Mouse (Mus musculus) stomach, embryonic 14.5 days (tissue): Measurements from ENCODE around the gene Il4ra. TPM values are rescaled to one million over a fixed set of nuclear protein-coding genes. Genes with fewer than 3 reads are reported as not detected.

Source experiments
- ATAC-seq: fragments of 200-750 bp; cut with Nextera tagmentation; 2 replicates; pipeline ENCODE4 v1.8.0; 2017; ENCODE audit warnings: low read depth, moderate TSS enrichment; ENCODE audit not compliant: insufficient number of reproducible peaks, insufficient read depth, low FRiP score
- H3K27ac ChIP-seq: fragments of 300-500 bp; sonication (generic); 2 replicates; pipeline ENCODE4 v1.5.1; 2014; ENCODE audit warnings: mild to moderate bottlenecking, low read length, moderate library complexity, mixed read lengths
- H3K27me3 ChIP-seq: fragments of 300-500 bp; sonication (generic); 2 replicates; pipeline ENCODE4 v1.6.1; 2014; ENCODE audit warnings: low read length, control low read depth, mixed read lengths; ENCODE audit not compliant: control insufficient read depth, insufficient read depth
- H3K36me3 ChIP-seq: fragments of 300-500 bp; sonication (generic); 2 replicates; pipeline ENCODE4 v1.6.1; 2014; ENCODE audit warnings: mild to moderate bottlenecking, control low read depth, low read length, moderate library complexity, mixed read lengths; ENCODE audit not compliant: control insufficient read depth, insufficient read depth
- H3K4me1 ChIP-seq: fragments of 300-500 bp; sonication (generic); 2 replicates; pipeline ENCODE4 v1.6.1; 2014; ENCODE audit warnings: low read length, control low read depth, mixed read lengths; ENCODE audit not compliant: control insufficient read depth, insufficient read depth
- H3K4me2 ChIP-seq: fragments of 300-500 bp; sonication (generic); replicated peaks from 2 replicates; pipeline ENCODE4 v1.6.1; 2014; ENCODE audit warnings: low read depth, low read length, control low read depth
- H3K4me3 ChIP-seq: fragments of 300-500 bp; sonication (generic); 2 replicates; pipeline ENCODE4 v1.5.1; 2014; ENCODE audit warnings: low read depth, low read length, control low read depth
- H3K9ac ChIP-seq: fragments of 300-500 bp; sonication (generic); replicated peaks from 2 replicates; pipeline ENCODE4 v1.6.1; 2014; ENCODE audit warnings: low read depth, mild to moderate bottlenecking, control low read depth, low read length, moderate library complexity, mixed read lengths
- H3K9me3 ChIP-seq: fragments of 300-500 bp; sonication (generic); 2 replicates; pipeline ENCODE4 v1.6.1; 2016; ENCODE audit warnings: low read depth, low read length, control low read depth; ENCODE audit not compliant: control insufficient read depth
- WGBS: fragments of 180-500 bp; shearing (Covaris S2); extraction: QIAGEN DNeasy Blood & Tissue Kit; methylation state at CpG from one replicate; pipeline ENCODE4 v1.1.7; 2014; 5-methylcytosine and 5-hydroxymethylcytosine counted together
- polyA plus RNA-seq: library from polyadenylated mRNA; unstranded; fragments of >200 nt; fragmentation: Nextera tagmentation; extraction: Ambion mirVana; gene quantifications from 2 replicates; pipeline ENCODE4 v1.2.1, GENCODE M21; 2014

The Il4ra gene
- polyA plus RNA-seq, 1 experiment from 2014 or later: 6.3 TPM

DNA sequence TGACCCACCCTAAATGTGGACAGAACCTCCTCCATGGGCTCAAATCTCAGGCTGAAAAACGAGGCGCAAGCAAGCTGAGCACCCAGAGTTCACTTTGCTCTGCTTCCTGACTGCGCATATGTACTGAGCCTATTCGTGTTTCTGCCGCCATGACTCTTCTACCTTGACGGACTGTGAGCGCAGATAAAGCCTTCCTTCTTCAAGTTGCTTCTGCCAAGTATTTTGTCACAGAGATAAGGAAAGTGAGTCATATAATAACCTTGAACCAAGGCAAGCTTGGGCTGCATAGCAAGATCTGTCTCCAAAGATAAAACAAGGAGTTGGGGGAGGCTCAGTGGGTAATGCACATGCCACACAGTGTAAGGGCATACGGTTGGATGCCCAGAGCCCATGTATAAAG, 35.2 kb upstream of the Il4ra start:
- Histone ChIP-seq H3K36me3 (no peaks in the 10 kb centered on the region), H3K9me3 (no peaks in the 10 kb centered on the region), H3K9ac (no peak overlapping the region), H3K27me3 (no peaks in the 10 kb centered on the region), H3K4me1 (no peaks in the 10 kb centered on the region), H3K4me3 (no peak overlapping the region), H3K27ac (no peak overlapping the region), H3K4me2 (no peak overlapping the region)
- 89% methylated on average over 8 of the region's 8 CpGs for whole genome bisulfite sequencing
- no peak for ATAC-seq

DNA sequence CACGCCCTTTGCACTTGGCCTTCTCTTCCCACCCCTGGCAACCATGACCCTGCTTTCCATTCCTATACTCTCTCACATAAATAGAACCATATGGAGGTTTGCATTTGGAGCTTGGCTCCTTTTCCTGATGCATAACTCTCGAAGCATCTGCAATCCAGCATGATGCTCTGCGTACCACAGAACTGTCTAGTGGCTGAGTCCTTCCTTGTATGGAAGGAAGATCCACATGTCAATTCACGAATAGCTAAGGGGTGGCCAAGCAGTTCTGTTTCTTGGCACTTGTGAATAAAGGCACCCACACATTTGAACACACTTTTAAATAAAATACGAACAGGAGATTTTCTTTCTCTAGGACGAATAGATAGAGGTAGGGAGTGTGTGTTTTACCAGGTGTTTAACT, 34.5 kb upstream of the Il4ra start:
- Histone ChIP-seq H3K27ac (no peak overlapping the region), H3K9ac (no peak overlapping the region), H3K4me2 (no peak overlapping the region), H3K27me3 (no peaks in the 10 kb centered on the region), H3K36me3 (no peaks in the 10 kb centered on the region), H3K9me3 (no peaks in the 10 kb centered on the region), H3K4me3 (no peak overlapping the region), H3K4me1 (no peaks in the 10 kb centered on the region)
- WGBS: 84% methylated on average over 6 of the region's 6 CpGs
- no peak for ATAC-seq

DNA sequence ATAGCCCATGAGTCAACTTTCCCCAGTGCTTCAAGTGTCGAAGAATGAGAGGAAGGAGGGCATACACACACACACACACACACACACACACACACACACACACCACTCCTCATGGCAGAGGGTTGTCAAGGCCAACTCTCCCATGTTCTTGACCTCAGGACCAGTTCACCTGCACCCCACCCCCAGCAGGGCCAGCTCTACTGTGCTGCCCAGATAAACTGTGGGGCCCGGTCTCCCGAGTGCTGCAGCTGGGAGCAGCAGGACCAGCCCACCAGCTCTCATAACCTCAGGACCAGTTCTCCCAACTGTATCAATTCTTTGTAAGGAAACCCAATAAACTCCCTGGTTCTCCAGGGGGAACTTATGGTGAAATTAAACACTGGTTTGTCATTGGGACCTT, 32.2 kb upstream of the Il4ra start:
- 83% methylated on average over 3 of the region's 3 CpGs for WGBS
- H3K4me3 ChIP-seq: no peak overlapping the region
- ATAC-seq: no peak
- H3K36me3 ChIP-seq: no peaks in the 10 kb centered on the region
- no peaks in the 10 kb centered on the region for H3K27me3 ChIP-seq
- no peaks in the 10 kb centered on the region for H3K9me3 ChIP-seq
- no peak overlapping the region for H3K9ac ChIP-seq
- no peaks in the 10 kb centered on the region for H3K4me1 ChIP-seq
- H3K27ac ChIP-seq: no peak overlapping the region
- no peak overlapping the region for H3K4me2 ChIP-seq

DNA sequence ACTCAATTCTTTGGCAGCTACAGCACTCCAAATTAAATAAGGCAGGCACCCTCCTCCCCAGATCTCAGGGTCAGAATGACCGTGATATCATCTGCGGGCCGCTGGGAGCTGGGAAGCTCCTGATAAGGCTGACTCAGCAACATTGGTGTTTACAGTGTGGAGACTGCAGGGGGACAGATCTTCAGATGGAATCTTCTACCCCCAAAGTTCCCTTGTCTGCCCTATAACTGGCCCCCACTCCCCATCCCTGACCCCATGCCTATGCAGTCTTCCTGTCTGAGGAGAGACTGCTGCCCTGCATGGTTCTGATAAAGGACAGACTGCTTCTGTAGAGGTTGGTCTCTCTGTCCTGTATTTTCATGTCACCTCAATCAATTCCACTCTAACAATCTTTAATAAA, 28.9 kb upstream of the Il4ra start:
- ATAC-seq: no peak
- H3K36me3 ChIP-seq: no peaks in the 10 kb centered on the region
- no peaks in the 10 kb centered on the region for H3K9me3 ChIP-seq
- WGBS: 45% methylated on average over 3 of the region's 3 CpGs
- H3K4me1 ChIP-seq: no peaks in the 10 kb centered on the region
- no peaks in the 10 kb centered on the region for H3K27me3 ChIP-seq
- no peak overlapping the region for H3K4me2 ChIP-seq
- no peak overlapping the region for H3K27ac ChIP-seq
- H3K9ac ChIP-seq: no peak overlapping the region
- no peak overlapping the region for H3K4me3 ChIP-seq

DNA sequence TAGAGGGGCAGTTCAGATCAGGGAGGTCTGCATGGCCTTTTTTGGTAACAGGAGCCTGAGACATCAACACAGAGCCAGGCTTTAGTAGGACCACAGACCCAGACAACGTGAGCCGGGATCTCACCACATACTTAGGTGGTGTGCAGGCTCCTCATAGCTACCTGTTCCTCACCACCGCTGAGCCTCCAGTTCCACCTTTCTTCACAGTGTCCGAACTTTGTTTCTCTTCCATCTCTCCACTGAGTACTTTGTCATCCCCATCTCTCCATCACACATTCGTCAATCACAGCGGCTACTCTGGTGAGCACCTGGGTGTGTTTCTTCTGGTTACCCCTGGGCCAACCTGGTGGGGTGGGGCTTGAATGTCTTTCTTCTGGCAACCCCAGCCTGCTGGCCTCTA, 24.7 kb upstream of the Il4ra start:
- WGBS: 78% methylated on average over 6 of the region's 6 CpGs
- no peak overlapping the region for H3K9ac ChIP-seq
- no peak overlapping the region for H3K27ac ChIP-seq
- H3K27me3 ChIP-seq: no peaks in the 10 kb centered on the region
- H3K9me3 ChIP-seq: no peaks in the 10 kb centered on the region
- no peak overlapping the region for H3K4me2 ChIP-seq
- no peak for ATAC-seq
- H3K4me3 ChIP-seq: no peak overlapping the region
- H3K36me3 ChIP-seq: no peaks in the 10 kb centered on the region
- no peaks in the 10 kb centered on the region for H3K4me1 ChIP-seq

DNA sequence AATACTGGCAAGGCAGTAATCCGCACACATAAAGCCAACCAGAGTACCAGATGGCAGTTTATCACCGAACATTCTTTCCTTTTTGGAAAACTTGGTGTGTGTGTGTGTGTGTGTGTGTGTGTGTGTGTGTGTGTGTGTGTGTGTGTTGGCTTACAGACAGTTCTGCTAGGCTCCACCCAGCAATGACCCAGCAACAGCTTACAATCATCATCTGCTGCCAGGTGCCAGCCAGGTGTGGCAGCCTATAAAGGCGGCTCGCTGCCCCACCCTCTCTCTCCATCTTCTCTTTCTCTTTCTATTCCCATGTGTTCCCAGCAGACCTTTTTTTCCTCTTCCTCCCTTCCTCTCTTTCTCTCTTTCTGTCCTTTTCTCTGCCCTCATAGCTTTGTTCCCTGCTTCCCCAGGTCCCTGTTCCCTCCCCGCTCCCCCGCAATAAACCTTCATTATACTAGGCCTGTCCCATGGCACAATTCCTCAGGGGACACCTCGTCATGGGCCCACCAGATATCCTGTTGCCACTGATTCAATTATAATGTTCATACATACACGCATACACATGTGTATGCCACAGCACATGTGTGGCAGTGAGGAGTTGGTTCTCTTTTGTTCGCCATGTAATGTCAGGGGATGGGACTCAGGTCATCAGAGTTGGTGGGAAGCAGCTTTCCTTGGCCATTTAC, 23.9 kb upstream of the Il4ra start:
- no peak overlapping the region for H3K9ac ChIP-seq
- H3K36me3 ChIP-seq: no peaks in the 10 kb centered on the region
- H3K4me3 ChIP-seq: no peak overlapping the region
- H3K4me1 ChIP-seq: no peaks in the 10 kb centered on the region
- no peak overlapping the region for H3K4me2 ChIP-seq
- H3K27me3 ChIP-seq: no peaks in the 10 kb centered on the region
- H3K27ac ChIP-seq: no peak overlapping the region
- no peak for ATAC-seq
- H3K9me3 ChIP-seq: no peaks in the 10 kb centered on the region
- WGBS: 85% methylated on average over 9 of the region's 9 CpGs

DNA sequence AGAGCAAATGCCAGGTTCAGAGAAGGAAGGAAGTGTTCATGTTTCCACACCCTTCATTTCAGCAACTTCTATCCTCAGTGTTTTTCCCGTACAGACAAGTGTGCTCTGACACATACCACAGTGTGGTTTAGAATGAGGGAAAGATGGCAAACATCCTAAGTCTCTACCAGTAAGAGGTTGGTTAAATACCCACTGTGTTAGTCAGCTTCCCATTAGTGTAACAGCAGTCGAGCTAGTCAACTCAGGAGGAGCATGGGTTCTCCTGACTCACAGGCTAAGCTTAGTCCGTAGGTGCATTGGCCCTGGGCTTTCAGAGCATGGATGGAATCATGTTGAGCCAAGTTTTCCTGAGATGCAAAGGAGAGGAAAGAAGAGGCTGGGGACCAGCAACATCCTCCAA, 12.6 kb upstream of the Il4ra start:
- Histone ChIP-seq H3K9me3 (no peaks in the 10 kb centered on the region), H3K4me3 (no peak overlapping the region), H3K4me1 (no peaks in the 10 kb centered on the region), H3K36me3 (no peaks in the 10 kb centered on the region), H3K4me2 (no peak overlapping the region), H3K27me3 (no peaks in the 10 kb centered on the region), H3K9ac (no peak overlapping the region), H3K27ac (no peak overlapping the region)
- ATAC-seq: no peak
- WGBS: 92% methylated on average over 3 of the region's 3 CpGs

DNA sequence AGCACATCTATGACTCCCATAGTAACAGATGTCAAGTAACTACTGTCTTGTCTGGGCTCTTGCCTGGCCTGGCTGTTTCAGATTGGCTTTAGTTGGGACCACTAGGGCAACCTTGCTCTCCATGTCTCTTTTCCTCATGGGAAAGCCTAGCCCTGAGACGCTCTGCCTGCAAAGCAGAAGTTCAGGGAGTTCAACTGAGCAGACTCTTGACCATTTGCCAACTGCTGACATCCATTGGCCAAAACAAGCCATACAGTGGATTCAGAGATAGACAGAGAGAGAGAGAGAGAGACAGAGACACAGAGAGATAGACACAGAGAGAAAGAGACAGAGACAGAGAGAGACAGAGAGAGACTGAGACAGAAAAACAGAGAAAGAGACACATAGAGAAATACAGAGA, 10.9 kb upstream of the Il4ra start:
- no peaks in the 10 kb centered on the region for H3K9me3 ChIP-seq
- no peak for ATAC-seq
- no peaks in the 10 kb centered on the region for H3K36me3 ChIP-seq
- no peak overlapping the region for H3K4me2 ChIP-seq
- 87% methylated on average over 1 of the region's 1 CpGs for WGBS
- H3K27me3 ChIP-seq: no peaks in the 10 kb centered on the region
- no peak overlapping the region for H3K9ac ChIP-seq
- H3K27ac ChIP-seq: no peak overlapping the region
- H3K4me3 ChIP-seq: no peak overlapping the region
- no peaks in the 10 kb centered on the region for H3K4me1 ChIP-seq

DNA sequence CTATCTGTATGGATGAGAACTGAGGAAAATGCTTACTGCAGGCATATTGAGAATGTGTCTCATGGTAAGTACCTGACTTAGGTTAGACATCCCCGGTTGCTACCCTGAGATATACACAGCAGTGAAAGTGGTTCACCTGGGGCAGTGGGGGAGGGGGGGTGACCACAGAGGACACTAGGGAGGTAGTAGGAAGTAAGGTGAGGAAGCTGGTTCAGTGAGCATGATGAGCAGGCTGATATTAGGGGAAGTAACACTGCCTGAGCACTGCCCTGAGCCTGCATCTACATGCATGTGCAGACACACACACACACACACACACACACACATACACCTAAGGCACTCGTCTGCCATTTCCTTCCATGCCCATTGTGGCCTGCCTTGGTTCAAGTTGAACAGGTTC, 10.1 kb upstream of the Il4ra start:
- H3K27ac ChIP-seq: no peak overlapping the region
- no peaks in the 10 kb centered on the region for H3K9me3 ChIP-seq
- ATAC-seq: no peak
- no peak overlapping the region for H3K9ac ChIP-seq
- H3K27me3 ChIP-seq: no peaks in the 10 kb centered on the region
- H3K4me3 ChIP-seq: no peak overlapping the region
- H3K4me2 ChIP-seq: no peak overlapping the region
- no peaks in the 10 kb centered on the region for H3K36me3 ChIP-seq
- 73% methylated on average over 2 of the region's 2 CpGs for WGBS
- H3K4me1 ChIP-seq: no peaks in the 10 kb centered on the region
